Mouse (Mus musculus) urinary bladder, adult 2 months (tissue): ENCODE results near the gene Ap2b1. TPM values are rescaled to one million over a fixed set of nuclear protein-coding genes. Genes with fewer than 3 reads are reported as not detected.
"Not testable (repeated sequence)": the region's sequence is repeated elsewhere in the genome, so short reads cannot be mapped to it uniquely, and the experiment has no call there.

Source experiments
- DNase-seq: peaks from one replicate; pipeline ENCODE4 v3.0.0; 2022; ENCODE audit warnings: low spot score
- polyA plus RNA-seq: library from polyadenylated mRNA; depleted of rRNA; stranded (reverse); fragments of >200 nt; gene quantifications from 2 replicates; pipeline ENCODE4 v1.2.3, GENCODE M21; 2012

Ap2b1 gene
- polyA plus RNA-seq, 1 experiment = 37.1 TPM

DNA sequence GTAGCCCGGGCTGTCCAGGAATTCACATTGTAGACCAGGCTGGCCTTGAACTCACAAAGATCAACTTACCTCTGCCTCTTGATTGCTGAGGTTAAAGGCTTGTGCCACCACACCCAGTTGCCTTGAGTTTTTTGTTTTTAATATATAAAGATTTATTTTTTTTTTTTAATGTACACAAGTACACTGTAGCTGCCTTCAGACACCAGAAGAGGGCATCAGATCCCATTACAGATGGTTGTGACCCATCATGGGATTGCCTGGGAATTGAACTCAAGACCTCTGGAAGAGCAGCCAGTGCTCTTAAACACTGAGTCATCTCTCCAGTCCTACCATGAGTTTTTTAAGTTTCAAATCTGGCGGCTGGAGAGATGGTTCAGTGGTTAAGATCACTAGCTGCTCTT, 2.6 kb downstream of the Ap2b1 start:
- no peak for DNase-seq

DNA sequence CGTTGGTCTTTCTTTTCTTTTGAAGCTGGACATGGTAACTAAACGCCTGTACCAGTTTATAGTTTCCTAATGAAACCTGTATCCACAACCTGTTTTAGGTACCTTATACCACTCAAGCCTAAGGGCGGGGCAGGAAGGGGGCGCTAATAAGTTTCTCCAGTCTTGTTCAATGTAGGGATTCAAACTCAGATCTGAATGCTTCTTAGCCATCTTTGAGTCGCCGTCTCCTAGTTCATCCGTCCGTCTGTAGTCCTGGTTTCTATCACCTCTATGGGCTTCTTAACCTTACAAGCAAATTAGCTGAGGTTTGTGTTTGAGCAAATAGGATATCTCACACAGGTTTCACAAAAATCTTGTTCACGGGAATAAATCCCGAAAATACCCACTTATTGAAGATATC, 3.3 kb downstream of the Ap2b1 start:
- no peak for DNase-seq

DNA sequence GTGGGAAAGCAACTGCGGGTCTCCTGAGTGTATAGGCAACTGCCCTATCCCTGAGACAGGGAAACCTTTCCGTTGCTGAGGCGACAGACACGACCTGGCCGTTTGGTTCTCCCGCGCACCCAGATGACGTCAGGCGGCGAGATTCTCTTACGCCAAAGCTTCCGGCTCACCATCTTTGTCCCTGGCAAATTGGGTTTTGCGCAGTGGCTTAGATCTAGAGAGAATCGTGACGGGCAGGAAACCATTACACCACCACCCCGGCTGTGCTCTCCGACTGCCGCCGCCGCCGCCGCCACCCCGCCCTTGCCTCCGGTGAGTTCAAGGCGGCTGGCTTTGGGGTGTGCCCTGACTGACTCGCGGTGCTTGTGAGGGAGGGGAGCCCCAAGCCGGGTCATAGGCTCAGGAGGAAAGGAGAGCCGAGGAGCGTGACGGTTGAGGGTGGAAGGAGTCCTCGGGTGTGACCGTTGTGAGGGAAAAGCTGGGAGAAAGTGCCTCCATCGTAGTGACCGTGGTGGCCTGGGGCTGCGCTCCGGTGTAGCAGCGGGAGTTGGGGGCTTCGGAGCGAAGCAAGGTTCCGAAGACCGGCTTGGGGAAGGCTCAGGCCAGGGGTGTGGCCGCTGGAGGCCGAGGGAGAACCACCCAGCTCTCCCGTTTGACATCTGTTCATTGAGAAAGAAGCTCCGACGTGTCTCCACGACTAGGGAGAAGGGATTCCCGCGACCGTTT, 3.9 kb downstream of the Ap2b1 start, which contains the start of gene Pex12:
Pex12 (minus strand) TSS at position 61 of the 726 bp plus-strand sequence.
- DNase-seq = peak; percentile 84

DNA sequence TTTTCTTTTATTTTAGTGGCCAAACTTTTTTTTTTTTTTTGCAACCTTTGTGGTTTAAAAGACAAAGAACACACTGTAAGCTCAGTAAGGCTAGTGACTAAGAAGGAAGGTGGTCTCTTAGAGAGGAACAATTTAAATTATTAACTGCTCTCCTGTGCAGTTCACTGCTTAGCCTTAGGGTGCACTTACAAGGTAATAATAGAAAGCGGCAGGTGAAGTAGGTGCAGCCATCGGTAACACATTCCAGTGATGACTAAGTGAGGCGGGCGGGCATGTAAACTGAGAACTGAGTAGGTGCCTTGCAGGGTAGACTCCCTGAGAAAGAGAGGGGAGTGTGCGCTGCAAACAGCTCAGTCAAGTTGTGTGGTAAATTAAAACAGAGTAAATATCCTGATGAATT, 4.9 kb downstream of the Ap2b1 start:
- DNase-seq = no peak

DNA sequence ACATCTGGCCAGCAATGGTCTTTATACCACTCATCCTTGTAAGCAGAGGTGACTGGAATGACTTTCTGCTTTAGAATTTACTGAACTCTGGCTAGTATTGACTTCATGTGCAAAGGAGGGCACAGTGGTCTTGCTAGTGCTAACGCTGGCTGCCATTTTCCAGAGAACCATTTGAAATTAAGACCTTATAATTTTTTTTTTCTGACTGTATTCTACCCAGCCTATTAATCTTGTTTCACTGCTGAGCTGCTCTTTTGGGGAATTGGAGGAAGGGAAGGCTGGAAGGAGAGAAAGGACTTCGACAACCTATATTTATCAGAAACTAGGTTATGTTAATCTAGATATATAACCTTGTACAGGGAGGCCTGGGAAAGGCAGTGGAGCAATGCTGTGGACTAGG, 5.7 kb downstream of the Ap2b1 start:
- DNase-seq = no peak

DNA sequence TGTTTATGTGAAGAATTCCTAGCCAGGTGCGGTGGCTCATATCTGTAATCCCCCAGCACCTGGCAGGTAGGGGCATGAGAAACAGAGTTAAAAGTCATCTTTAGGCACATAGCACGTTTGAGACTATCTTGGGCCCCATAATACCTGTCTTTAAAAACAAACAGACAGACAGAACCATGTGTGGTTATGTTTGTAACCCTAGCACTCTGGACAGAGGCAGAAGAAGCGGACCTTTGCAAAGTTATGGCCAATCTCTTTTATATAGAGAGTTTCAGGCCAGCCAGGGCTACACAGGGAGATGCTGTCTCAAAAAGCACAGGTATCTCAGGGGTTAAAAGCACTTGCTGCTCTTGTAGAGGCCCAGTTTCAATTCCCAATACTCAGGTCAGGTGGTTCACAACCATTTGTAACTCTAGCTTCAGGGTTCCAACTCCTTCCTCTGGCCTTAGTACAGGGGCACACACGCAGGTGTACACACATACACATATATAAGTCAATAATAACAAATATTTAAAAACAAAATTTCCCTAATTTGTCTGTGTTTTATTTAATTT, 8.0 kb downstream of the Ap2b1 start:
- no peak for DNase-seq

DNA sequence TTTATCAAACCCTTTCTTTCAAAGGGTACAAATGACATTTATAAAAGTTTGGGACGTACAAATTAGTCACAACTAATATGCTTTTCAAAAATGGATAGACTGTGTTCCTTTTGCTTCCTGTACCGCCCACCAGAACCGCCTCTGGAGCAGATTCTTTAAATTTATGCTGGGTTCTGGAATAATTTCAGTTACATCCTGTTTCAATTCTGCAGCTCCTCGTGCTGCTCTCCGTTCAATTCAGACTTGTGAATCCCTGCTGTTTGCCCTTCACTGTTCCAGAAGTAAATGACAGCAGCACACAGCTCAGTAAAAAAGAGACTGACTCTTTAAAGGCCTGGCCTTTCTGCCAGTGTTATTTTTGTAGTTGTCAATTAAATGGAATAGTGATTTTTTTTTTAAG, 13.6 kb downstream of the Ap2b1 start:
- no peak for DNase-seq

DNA sequence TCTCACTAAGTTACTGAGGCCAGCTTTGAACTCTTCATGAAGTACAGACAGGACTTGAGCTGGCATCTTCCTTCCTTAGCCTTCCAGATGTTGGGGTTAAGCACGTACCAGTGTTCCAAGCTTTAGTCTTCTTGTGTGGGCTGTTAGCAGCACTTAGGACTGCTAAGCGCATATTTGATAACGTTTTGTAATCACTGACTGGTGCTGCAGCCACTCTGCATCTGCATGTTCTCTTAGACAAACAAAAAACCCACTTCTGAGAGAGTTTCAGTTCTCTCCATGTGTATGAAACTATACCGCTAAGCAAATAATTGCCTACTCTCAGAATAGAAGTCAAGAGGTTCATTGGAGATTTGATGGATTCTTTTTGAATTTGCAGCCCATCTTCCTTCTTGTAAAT, 20.2 kb downstream of the Ap2b1 start:
- DNase-seq = no peak

DNA sequence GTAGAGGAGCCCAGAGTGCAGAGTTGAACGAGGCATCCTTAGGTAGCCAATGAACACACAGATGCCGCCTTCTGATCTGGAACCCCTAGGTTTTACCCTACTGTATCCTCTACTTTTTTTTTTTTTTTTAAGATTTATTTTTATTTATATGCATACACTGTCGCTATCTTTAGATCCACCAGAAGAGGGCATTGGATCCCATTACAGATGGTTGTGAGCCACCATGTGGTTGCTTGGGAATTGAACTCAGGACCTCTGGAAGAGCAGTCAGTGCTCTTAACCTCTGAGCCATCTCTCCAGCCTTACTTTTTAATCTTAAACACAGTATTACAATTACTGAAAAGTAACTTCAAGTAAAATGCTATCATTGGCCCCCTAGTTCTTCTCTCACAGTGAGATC, 27.9 kb downstream of the Ap2b1 start:
- not testable (repeated sequence) for DNase-seq

DNA sequence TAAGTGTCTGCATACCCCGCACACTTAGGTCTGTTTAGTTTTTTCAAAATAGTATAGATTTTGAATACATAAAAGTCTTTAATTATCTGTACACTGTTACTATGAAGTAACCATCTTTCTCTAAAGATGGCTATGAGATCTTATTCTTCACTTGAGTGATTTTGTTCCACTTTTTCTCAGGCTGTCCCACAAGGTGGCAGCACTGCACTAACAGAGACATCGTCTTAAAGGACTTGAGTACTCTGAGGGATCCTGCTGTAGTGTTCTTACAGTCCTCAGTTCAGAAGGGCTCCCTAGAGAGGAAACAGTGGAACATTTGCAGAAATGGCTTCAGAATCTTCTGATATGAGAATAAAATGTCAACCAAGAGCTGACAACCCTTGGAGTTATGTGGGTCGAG, 28.6 kb downstream of the Ap2b1 start:
- DNase-seq = no peak

DNA sequence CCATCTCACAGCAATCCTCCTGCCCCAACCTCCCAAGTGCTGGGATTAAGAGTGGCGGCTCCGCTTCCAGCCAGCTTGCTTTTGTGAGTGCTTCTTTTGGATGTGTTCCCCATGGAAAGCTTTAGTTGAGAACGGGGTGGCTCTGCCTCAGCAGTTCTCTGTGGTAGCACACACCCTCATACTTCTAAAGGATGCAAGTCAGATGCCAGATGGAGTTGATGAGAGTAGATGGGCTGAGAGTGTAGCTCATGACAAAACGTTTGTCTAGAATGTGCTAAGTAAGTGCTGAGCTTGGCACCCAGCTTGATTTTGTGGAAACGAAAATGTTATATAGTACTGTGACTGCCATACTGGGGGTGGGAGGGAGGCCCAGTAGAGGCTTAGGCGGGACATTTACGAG, 37.0 kb downstream of the Ap2b1 start:
- DNase-seq = no peak

DNA sequence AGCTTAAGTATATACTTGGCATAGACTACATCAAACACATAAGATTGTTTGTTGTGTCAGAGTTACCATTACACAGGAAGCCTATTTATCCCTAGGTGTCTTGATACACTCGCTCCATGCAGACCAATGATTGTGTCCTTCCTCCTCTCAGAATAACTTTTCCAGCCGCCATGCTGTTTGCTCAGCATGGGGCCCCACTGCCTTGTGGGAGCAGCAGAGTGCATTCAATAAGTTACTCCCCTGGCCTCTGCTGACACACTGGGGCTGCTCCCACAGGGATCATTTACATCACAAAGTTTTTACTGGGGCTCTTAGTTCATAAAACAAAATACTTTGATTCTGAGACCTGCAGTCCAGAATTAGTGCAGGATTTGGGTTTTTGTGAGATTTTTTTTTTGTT, 40.9 kb downstream of the Ap2b1 start:
- no peak for DNase-seq

DNA sequence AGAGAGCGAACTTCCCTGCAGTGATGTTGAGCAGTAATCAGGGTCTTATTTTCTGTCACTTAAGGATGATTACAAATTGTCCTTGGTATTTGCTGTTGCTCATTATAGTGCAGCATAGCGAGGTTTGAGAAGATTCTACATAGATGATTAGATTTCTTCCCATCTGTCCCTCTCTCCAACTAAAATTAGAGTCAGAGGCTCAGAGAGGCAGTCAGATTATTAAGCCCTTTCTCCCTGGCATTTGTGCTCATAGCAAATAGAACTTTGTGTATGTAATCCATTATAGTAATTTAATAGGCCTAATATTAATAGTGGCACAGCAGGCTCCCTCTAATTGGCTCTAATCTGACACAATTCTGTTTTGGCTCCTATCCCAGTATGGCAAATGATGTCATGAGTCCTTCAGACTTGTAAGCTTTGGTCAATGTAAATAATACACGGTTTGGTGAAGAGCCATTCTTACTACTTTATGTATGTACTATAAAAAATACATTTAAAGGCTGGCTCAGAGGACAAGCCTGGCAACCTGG, 43.0 kb downstream of the Ap2b1 start:
- DNase-seq = no peak

DNA sequence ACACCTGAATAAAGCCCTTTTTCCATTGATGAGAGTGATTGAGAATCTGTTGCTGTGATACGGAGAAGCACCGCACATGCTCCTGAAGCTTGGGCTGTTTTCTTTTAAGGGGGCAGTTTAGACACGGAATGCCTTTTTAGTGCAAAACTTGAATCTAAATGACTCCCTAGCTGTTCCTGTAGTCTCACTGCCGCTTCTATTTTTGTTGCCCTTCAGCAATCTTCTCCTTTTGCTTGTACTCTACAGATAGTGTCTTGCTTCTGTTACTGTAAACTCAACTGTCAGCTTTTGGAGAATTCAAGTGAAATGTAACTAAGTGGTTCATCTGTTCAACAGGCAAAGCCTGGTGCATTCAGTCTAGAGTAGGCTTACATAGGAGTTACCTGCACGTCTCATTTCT, 56.6 kb downstream of the Ap2b1 start:
- no peak for DNase-seq

DNA sequence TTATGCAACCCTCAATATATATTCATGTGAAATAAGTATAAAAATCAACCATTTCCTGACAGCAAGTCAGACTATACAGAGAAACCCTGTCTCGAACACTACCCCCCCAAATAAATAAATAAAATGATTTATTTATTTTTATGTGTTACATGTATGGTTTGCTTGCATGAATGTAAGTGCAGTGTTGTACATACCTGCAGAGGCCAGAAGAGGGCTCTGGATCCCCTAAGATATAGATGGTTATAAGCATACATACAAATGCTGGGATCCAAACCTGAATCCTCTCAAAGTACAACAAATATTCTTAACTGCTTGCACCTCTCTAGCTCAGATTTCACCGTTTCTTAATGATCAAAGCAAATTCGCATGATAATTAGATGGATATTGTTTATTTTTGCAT, 58.6 kb downstream of the Ap2b1 start:
- no peak for DNase-seq

DNA sequence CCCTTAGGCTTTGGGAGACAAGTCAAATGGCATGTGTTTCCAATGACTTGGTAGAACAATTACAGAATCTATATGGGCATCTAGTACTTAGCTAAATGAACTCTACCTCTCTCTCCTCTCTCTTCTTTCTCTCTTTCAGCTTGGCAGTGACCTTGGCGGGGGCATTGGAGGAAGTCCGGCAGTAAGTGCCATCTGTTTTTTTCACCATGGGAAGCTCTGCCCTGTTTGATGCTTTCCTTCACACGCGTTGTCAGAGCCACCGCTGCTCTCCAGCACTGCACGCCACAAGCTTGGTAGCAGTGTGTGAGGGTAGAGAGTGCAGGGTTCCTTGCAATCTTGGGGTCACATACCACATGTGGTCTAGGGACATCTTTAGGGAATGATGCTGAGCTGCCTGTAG, 65.8 kb downstream of the Ap2b1 start:
- DNase-seq = no peak

DNA sequence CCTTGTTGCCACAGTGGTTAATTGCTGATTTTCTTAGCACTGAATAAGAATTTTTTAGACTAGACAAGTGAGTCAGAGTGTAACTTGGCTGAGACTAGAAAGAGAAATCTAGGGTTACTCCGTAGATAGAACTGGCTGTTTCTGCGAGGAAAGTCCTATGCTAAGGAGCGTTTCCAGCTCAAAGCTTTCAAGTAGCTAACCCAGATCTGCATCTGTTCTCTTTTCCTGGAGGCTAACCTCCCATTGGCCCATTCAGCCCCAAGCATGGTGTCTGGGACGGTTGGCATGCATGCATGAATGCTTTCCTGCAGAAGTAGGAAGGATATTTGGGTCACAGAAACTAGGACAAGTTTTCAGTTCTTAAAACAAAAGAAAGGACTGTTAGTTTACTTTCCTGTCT, 72.4 kb downstream of the Ap2b1 start:
- DNase-seq = no peak

DNA sequence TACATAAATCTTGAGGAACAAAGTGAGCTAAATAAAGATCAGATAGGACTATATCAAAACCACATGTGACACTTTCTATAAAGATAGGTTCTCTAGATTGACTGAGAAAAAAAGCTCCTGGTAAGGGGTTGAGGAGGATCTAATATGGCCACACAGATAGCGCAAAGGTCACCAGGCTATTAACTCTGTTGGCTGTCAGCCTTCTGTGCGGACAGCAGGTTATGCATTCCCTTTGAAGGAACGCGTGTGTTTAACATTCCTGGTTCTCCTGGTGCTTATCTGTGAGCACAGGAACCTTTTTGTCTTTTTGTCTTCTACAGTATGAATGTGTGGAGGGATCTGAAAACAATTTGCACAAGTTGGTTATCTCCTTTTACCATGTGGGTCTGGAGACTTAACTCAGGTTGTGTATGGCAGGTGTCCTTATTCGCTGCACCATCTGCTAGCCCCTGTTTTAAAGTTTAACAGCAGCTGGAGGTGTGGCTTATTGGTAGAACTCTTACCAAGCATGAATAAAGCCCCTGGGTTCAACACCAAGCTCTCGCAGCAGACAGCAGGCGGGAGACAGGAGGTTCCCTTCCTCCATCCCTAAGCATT, 81.0 kb downstream of the Ap2b1 start:
- no peak for DNase-seq

DNA sequence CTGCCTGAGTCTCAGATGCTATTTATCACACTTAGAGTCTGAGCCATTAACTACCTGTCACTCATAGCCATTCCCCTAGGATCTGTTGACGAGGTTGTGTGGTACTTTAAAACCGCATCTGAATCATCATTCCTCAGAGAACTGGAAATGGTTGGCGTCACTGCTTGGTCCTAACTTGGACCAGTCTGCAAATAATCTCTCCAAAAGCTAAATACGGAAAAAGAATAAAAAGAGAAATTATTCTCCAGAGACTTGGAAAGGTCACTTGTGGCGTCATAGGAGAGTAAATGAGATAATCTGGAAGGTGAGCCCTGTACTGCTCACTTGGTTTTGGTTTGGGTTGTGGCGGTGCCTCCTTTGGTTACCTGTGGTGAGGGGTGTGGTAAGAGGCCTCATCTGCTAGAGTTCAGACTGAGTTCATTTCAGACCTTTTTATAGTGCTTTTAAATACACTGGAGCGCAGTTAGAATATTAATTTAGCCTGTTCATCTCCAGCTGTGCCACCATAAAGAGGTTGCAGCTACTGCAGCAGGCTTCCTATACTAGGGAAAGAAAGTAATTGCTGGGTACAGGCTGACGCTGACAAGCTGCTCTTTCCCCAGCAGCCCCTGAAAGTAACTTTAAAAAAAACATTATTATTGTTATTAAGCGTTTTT, 84.2 kb downstream of the Ap2b1 start:
- DNase-seq = no peak

DNA sequence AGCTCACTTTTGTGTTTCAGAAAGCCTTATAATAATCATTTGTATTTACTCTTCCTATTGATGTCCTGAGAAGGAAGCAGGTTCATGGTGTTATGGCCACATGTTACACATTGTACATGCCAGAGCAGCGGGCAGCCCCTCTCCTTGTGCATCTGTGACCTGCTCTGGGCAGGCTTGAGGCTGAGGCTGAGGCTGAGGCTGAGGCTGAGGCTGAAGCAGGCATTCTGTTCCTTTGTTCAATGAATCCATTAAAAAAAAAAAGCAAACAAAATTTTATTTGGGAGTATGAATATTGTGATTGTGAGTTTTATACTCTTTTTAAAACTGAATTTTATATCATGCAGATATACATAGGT, 84.7 kb downstream of the Ap2b1 start:
- no peak for DNase-seq

DNA sequence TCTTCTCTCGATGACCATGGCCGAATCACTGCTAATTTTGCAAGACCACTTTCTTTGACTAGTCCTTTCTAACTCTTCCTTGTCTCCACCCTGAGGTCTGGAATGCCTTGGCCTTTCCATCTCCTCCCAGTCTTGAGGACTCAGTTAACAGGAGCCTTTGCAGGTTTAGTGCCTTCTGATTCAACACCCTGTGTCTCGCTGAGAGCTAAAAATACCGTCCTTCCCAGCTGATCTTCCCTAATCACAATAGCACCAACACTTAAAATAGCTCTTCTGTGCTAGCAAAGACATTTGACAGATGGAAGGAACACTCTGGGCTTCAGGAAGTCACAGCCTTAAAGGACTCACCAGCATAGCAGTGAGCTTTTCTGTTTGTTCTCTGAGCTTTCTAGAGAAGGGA, 94.2 kb downstream of the Ap2b1 start:
- DNase-seq = no peak

DNA sequence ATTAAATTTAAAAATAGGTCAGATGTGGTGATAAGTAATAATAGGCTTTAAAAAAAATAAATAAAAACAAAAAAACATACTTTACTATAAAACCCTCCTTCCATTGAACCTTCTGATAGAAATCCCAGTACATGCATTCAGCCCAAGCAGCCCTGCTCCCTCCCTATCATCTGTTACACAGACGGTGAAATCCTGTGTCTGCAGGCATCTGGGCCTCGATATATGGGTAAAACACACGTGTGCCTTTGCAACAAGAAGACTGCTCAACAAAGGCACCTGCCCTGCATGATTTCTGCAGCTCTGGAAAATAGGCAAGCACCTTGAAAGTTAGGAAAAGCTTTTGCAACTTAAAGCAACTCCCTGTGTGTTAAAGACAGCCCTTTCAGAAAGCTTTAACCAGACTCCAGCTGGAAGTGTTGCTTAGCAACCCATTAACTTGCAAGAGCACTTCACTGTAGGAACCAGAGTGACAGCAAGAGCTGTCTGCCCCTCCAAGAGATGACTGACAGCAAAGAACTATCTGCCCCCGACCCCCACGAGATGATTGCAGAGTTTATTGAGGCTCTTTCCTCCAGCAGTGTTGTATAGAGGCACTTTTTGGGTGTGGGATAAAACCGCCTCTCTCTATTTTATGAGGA, 96.1 kb downstream of the Ap2b1 start:
- no peak for DNase-seq
